Mouse (Mus musculus) E14TG2a.4 (cell line): ENCODE data around the gene Csnk1e.
A peak's percentile ranks its signal among the peaks of the same experiment; 100 is the strongest.

Experiments used
- H3K27me3 ChIP-seq: 2 replicates; pipeline ENCODE4 v1.6.1; 2014; ENCODE audit warnings: low read length, control low read depth; ENCODE audit not compliant: insufficient read depth
- H3K36me3 ChIP-seq: 2 replicates; pipeline ENCODE4 v1.6.1; 2014; ENCODE audit warnings: low read length, control low read depth; ENCODE audit not compliant: insufficient read depth
- H3K4me1 ChIP-seq: replicated peaks from 2 replicates; pipeline ENCODE4 v1.6.1; 2014; ENCODE audit warnings: low read depth, low read length, control low read depth
- H3K4me3 ChIP-seq: replicated peaks from 2 replicates; pipeline ENCODE4 v1.5.1; 2014; ENCODE audit warnings: mild to moderate bottlenecking, low read length
- H3K9me3 ChIP-seq: 2 replicates; pipeline ENCODE4 v1.6.1; 2014; ENCODE audit warnings: low read length, control low read depth
- CTCF ChIP-seq: conservative IDR thresholded peaks from 2 replicates; pipeline ENCODE4 v1.5.1; 2014; ENCODE audit warnings: low read length
- NANOG ChIP-seq: IDR thresholded peaks from 2 replicates; pipeline ENCODE4 v1.6.1; 2014; ENCODE audit warnings: borderline replicate concordance, low read length, mixed read lengths
- POU5F1 ChIP-seq: IDR thresholded peaks from 2 replicates; pipeline ENCODE4 v1.6.1; 2014; ENCODE audit warnings: low read length, borderline replicate concordance

The Csnk1e gene

GRCm38 (mm10) chr15:79424602-79425001, 30.8 kb downstream of the Csnk1e start:
- Histone ChIP-seq H3K27me3 (no peaks in the 10 kb centered on the region), H3K9me3 (no peaks in the 10 kb centered on the region), H3K4me3 (no peak overlapping the region), H3K4me1 (peaks cover 78% of the 10 kb centered on the region), H3K36me3 (peaks cover 99% of the 10 kb centered on the region)
- no peak for TF ChIP-seq NANOG
- no peak for TF ChIP-seq POU5F1
- no peak for TF ChIP-seq CTCF

GRCm38 (mm10) chr15:79422715-79423243, 32.6 kb downstream of the Csnk1e start:
- Histone ChIP-seq H3K36me3 (peaks cover 97% of the 10 kb centered on the region), H3K9me3 (no peaks in the 10 kb centered on the region), H3K4me1 (peaks cover 82% of the 10 kb centered on the region), H3K4me3 (no peak overlapping the region), H3K27me3 (no peaks in the 10 kb centered on the region)
- TF ChIP-seq NANOG (no peak), POU5F1 (no peak), CTCF (no peak)

GRCm38 (mm10) chr15:79418677-79419076, 36.7 kb downstream of the Csnk1e start:
- no peak for TF ChIP-seq CTCF
- no peak for TF ChIP-seq POU5F1
- TF ChIP-seq NANOG, result no peak
- peaks cover 89% of the 10 kb centered on the region for H3K4me1 ChIP-seq
- peaks cover 63% of the 10 kb centered on the region for H3K36me3 ChIP-seq
- no peaks in the 10 kb centered on the region for H3K9me3 ChIP-seq
- H3K4me3 ChIP-seq, result no peak overlapping the region; the same call in 1 of the 2 replicates
- H3K27me3 ChIP-seq, result no peaks in the 10 kb centered on the region

GRCm38 (mm10) chr15:79418265-79418664, 37.1 kb downstream of the Csnk1e start:
- Histone ChIP-seq H3K4me1 (peaks cover 89% of the 10 kb centered on the region), H3K36me3 (peaks cover 59% of the 10 kb centered on the region), H3K4me3 (no peak overlapping the region; the same call in 1 of the 2 replicates), H3K27me3 (no peaks in the 10 kb centered on the region), H3K9me3 (no peaks in the 10 kb centered on the region)
- no peak for TF ChIP-seq NANOG
- no peak for TF ChIP-seq POU5F1
- no peak for TF ChIP-seq CTCF

- no peaks in the 10 kb centered on the region for H3K27me3 ChIP-seq
- H3K4me3 ChIP-seq, result peak overlapping the region; percentile 35; the same call in 1 of the 2 replicates
- no peaks in the 10 kb centered on the region for H3K9me3 ChIP-seq
- peaks cover 87% of the 10 kb centered on the region for H3K4me1 ChIP-seq
- TF ChIP-seq CTCF, result no peak
- no peak for TF ChIP-seq NANOG
- no peak for TF ChIP-seq POU5F1
- H3K36me3 ChIP-seq, result peaks cover 50% of the 10 kb centered on the region
These were observed 38.0 kb downstream of the Csnk1e start for GRCm38 (mm10) chr15:79417379-79417778.

GRCm38 (mm10) chr15:79416460-79417085, 38.8 kb downstream of the Csnk1e start:
- 0 out of 2 replicates have a peak, but pooled peaks have one; percentile 32 for TF ChIP-seq NANOG
- no peak for TF ChIP-seq CTCF
- no peak for TF ChIP-seq POU5F1
- H3K36me3 ChIP-seq, result peaks cover 42% of the 10 kb centered on the region

GRCm38 (mm10) chr15:79414513-79414912, 40.9 kb downstream of the Csnk1e start:
- Histone ChIP-seq H3K36me3 (peaks cover 21% of the 10 kb centered on the region), H3K4me1 (peaks cover 68% of the 10 kb centered on the region), H3K27me3 (no peaks in the 10 kb centered on the region), H3K9me3 (no peaks in the 10 kb centered on the region), H3K4me3 (no peak overlapping the region)
- TF ChIP-seq POU5F1, result no peak
- no peak for TF ChIP-seq NANOG
- TF ChIP-seq CTCF, result no peak

More at GRCm38 (mm10) chr15:79416460-79417085, 38.8 kb downstream of the Csnk1e start:
- H3K4me3 ChIP-seq, result peak overlapping the region; percentile 35; the same call in 1 of the 2 replicates
- H3K4me1 ChIP-seq, result peaks cover 87% of the 10 kb centered on the region
- H3K9me3 ChIP-seq, result no peaks in the 10 kb centered on the region
- no peaks in the 10 kb centered on the region for H3K27me3 ChIP-seq

GRCm38 (mm10) chr15:79413802-79414201, 41.6 kb downstream of the Csnk1e start:
- Histone ChIP-seq H3K36me3 (peaks cover 15% of the 10 kb centered on the region), H3K4me3 (no peak overlapping the region), H3K4me1 (peaks cover 63% of the 10 kb centered on the region), H3K9me3 (no peaks in the 10 kb centered on the region), H3K27me3 (peaks cover 7% of the 10 kb centered on the region)
- TF ChIP-seq POU5F1, result no peak
- no peak for TF ChIP-seq CTCF
- TF ChIP-seq NANOG, result no peak
